Mouse (Mus musculus) gastrocnemius, postnatal 25 days (tissue): ENCODE results near the gene 1700025G04Rik. TPM values are rescaled to one million over a fixed set of nuclear protein-coding genes. Genes with fewer than 3 reads are reported as not detected.

Source experiments
- DNase-seq: peaks from one replicate; pipeline ENCODE4 v3.0.0; 2022
- total RNA-seq, 2 experiments: library from RNA; stranded (reverse); gene quantifications; 1 replicate in 1 of 2; 2 replicates in 1 of 2; pipeline ENCODE4 v1.2.3; 2021

The 1700025G04Rik gene
- total RNA-seq, 2 experiments from 2014 or later, result 61.5 to 64.0 TPM

GRCm38 (mm10) chr1:151994271-151994670 is 95.7 kb downstream of the 1700025G04Rik start:
- DNase-seq, result no peak

GRCm38 (mm10) chr1:151991505-151991904 is 98.4 kb downstream of the 1700025G04Rik start:
- no peak for DNase-seq

- no peak for DNase-seq
Measured at GRCm38 (mm10) chr1:151990615-151991014, 99.3 kb downstream of the 1700025G04Rik start.

- no peak for DNase-seq
Measured at GRCm38 (mm10) chr1:151988713-151989112, 101.2 kb downstream of the 1700025G04Rik start.

- DNase-seq, result no peak
Measured at GRCm38 (mm10) chr1:151988066-151988465, 101.9 kb downstream of the 1700025G04Rik start.

GRCm38 (mm10) chr1:151986024-151986778 is 103.7 kb downstream of the 1700025G04Rik start:
- peak; percentile 43 for DNase-seq

- no peak for DNase-seq
Measured at GRCm38 (mm10) chr1:151985056-151985455, 104.9 kb downstream of the 1700025G04Rik start.

- DNase-seq, result no peak
Measured at GRCm38 (mm10) chr1:151983991-151984390, 105.9 kb downstream of the 1700025G04Rik start.

- DNase-seq, result no peak
Measured at GRCm38 (mm10) chr1:151980498-151980897, 109.4 kb downstream of the 1700025G04Rik start.

- DNase-seq, result no peak
Measured at GRCm38 (mm10) chr1:151979803-151980456, 110.0 kb downstream of the 1700025G04Rik start.

- peak; percentile 78 for DNase-seq
Measured at GRCm38 (mm10) chr1:151978751-151979150, 111.2 kb downstream of the 1700025G04Rik start.

- DNase-seq, result no peak
Measured at GRCm38 (mm10) chr1:151977596-151977995, 112.3 kb downstream of the 1700025G04Rik start.

- no peak for DNase-seq
Measured at GRCm38 (mm10) chr1:151976850-151977249, 113.1 kb downstream of the 1700025G04Rik start.

GRCm38 (mm10) chr1:151975418-151976379 is 114.2 kb downstream of the 1700025G04Rik start:
- no peak for DNase-seq

- no peak for DNase-seq
Measured at GRCm38 (mm10) chr1:151974887-151975286, 115.0 kb downstream of the 1700025G04Rik start.

GRCm38 (mm10) chr1:151974424-151974823 is 115.5 kb downstream of the 1700025G04Rik start:
- DNase-seq, result no peak

GRCm38 (mm10) chr1:151973110-151973700 is 116.7 kb downstream of the 1700025G04Rik start:
- DNase-seq, result peak; percentile 18

- DNase-seq, result no peak
Measured at GRCm38 (mm10) chr1:151971581-151971980, 118.3 kb downstream of the 1700025G04Rik start.

GRCm38 (mm10) chr1:151968126-151968525 is 121.8 kb downstream of the 1700025G04Rik start:
- no peak for DNase-seq

GRCm38 (mm10) chr1:151964811-151965210 is 125.1 kb downstream of the 1700025G04Rik start:
- no peak for DNase-seq

GRCm38 (mm10) chr1:151963248-151963647 is 126.7 kb downstream of the 1700025G04Rik start:
- no peak for DNase-seq

GRCm38 (mm10) chr1:151962078-151962477 is 127.8 kb downstream of the 1700025G04Rik start:
- DNase-seq, result no peak
